Mouse (Mus musculus): ENCODE measurements around the gene Stac. TPM values are rescaled to one million over a fixed set of nuclear protein-coding genes. Genes with fewer than 3 reads are reported as not detected.

Stac gene
- polyA plus RNA-seq, 1 experiment from 2014 or later, result 7.2 TPM

DNA sequence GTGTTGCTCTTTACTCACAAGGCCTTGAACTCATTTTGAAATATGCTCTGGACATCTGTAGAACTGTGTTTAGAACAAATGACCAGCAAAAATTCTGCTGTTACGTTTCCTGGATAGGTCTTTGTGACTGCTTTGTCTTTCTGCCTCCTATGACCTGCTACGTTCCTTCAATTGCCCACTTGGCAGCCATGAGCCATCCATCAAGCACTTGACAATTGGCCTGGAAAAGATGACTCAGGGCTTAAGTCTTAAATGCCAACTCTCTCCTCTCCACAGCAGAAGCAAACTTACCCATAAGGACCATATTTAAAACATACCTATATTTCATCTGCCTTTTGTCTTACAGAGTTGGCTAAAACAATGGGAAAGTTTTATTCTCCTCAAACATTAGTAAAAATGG is 10.0 kb upstream of the Stac start:
- ATAC-seq (ENCODE audit: low read depth), result no peak
- WGBS, result 36% methylated on average over 2 of the region's 2 CpGs

DNA sequence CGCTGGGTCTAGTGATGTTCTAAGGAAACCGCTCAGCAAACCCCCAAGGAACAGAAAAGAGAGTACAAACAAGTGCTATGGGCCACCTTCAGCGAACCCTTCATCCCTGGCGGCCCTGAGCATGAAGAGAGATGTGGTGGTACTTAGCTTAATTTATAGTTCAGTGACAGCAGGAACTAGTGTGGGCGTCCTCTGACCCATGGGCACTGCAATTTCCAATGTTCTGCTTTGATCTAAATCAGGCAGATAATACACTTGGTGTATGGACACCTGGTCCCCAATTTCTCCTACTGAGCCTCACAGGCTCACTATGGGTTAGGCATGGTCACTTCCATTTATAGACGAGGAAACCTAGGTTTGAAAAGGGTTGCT is 322 bp upstream of the Stac start:
- H3K4me1 ChIP-seq (ENCODE audit: control insufficient read depth, insufficient read depth, low read length), result no peaks in the 10 kb centered on the region
- no peak overlapping the region for H3K27ac ChIP-seq (ENCODE audit: low read depth, low read length)
- H3K9me3 ChIP-seq (ENCODE audit: control insufficient read depth, low read length), result no peaks in the 10 kb centered on the region
- ATAC-seq (ENCODE audit: low read depth), result peak; percentile 14; the same call in 1 of the 2 replicates
- peak overlapping the region; percentile 57 for H3K9ac ChIP-seq (replicated peaks; ENCODE audit: low read depth, low read length)
- WGBS, result 2% methylated on average over 6 of the region's 6 CpGs
- no peaks in the 10 kb centered on the region for H3K27me3 ChIP-seq (ENCODE audit: control insufficient read depth, insufficient read depth, low read length)
- H3K4me2 ChIP-seq (ENCODE audit: low read depth, low read length), result peak overlapping the region; percentile 93
- no peaks in the 10 kb centered on the region for H3K36me3 ChIP-seq (ENCODE audit: control insufficient read depth, insufficient read depth, low read length)
- H3K4me3 ChIP-seq (ENCODE audit: low read depth, low read length), result peak overlapping the region; percentile 47

More for the DNA sequence above, 10.0 kb upstream of the Stac start:
- H3K9me3 ChIP-seq (ENCODE audit: control insufficient read depth, low read length), result no peaks in the 10 kb centered on the region
- H3K9ac ChIP-seq (replicated peaks; ENCODE audit: low read depth, low read length), result no peak overlapping the region
- no peak overlapping the region for H3K27ac ChIP-seq (ENCODE audit: low read depth, low read length)
- H3K4me3 ChIP-seq (ENCODE audit: low read depth, low read length), result no peak overlapping the region
- H3K36me3 ChIP-seq (ENCODE audit: control insufficient read depth, insufficient read depth, low read length), result no peaks in the 10 kb centered on the region
- H3K27me3 ChIP-seq (ENCODE audit: control insufficient read depth, insufficient read depth, low read length), result no peaks in the 10 kb centered on the region
- no peaks in the 10 kb centered on the region for H3K4me1 ChIP-seq (ENCODE audit: control insufficient read depth, insufficient read depth, low read length)
- no peak overlapping the region for H3K4me2 ChIP-seq (ENCODE audit: low read depth, low read length)

DNA sequence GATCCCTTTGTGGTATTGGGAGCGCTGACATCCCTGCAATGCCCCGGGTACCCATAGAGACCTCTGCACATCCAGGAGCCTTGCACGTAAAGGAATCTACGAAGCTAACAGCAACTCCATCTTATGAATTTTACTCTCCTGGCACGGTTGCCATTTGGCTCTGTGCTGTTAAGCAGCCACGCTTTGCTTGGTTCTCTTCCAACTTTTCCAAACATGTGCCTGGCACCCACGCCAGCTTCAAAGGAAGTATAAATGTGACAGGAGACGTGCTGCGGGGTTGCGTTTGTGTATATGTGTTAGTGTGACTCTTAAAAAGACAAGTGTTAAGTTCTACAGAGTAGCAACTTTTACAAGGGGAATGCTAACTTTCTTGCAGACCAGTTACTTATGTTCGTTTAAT is 1.0 kb downstream of the Stac start:
- Histone ChIP-seq H3K4me2 (ENCODE audit: low read depth, low read length) (no peak overlapping the region), H3K27me3 (ENCODE audit: control insufficient read depth, insufficient read depth, low read length) (no peaks in the 10 kb centered on the region)

DNA sequence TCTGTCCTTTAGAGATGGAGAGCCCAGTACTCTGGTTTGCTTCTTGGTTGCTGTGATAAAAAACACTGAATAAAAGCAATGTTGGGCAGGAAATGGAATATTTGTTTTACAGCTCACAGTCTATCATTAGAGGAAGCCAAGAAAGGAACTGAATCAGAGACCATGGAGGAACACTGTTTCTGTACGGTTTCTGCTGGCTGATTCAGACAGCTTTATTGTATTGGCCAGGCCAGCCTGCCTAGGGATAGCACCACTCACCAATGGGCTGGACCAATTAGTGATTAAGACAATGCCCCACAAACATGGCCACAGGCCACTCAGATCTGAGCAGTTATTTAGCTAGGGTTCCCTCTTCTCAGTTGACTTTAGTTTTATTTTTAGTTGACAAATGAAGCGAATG is 6.0 kb downstream of the Stac start:
- no peaks in the 10 kb centered on the region for H3K9me3 ChIP-seq (ENCODE audit: control insufficient read depth, low read length)
- no peak overlapping the region for H3K27ac ChIP-seq (ENCODE audit: low read depth, low read length)
- ATAC-seq (ENCODE audit: low read depth), result no peak
- H3K4me1 ChIP-seq (ENCODE audit: control insufficient read depth, insufficient read depth, low read length), result no peaks in the 10 kb centered on the region
- H3K4me2 ChIP-seq (ENCODE audit: low read depth, low read length), result no peak overlapping the region
- no peaks in the 10 kb centered on the region for H3K36me3 ChIP-seq (ENCODE audit: control insufficient read depth, insufficient read depth, low read length)
- H3K27me3 ChIP-seq (ENCODE audit: control insufficient read depth, insufficient read depth, low read length), result no peaks in the 10 kb centered on the region
- H3K9ac ChIP-seq (replicated peaks; ENCODE audit: low read depth, low read length), result no peak overlapping the region
- H3K4me3 ChIP-seq (ENCODE audit: low read depth, low read length), result no peak overlapping the region
- 80% methylated on average over 2 of the region's 2 CpGs for WGBS

More for the DNA sequence above, 1.0 kb downstream of the Stac start:
- no peaks in the 10 kb centered on the region for H3K4me1 ChIP-seq (ENCODE audit: control insufficient read depth, insufficient read depth, low read length)
- peak overlapping the region; percentile 47; the same call in 1 of the 2 replicates for H3K4me3 ChIP-seq (ENCODE audit: low read depth, low read length)
- H3K36me3 ChIP-seq (ENCODE audit: control insufficient read depth, insufficient read depth, low read length), result no peaks in the 10 kb centered on the region
- ATAC-seq (ENCODE audit: low read depth), result no peak
- 84% methylated on average over 11 of the region's 11 CpGs for WGBS
- no peak overlapping the region for H3K27ac ChIP-seq (ENCODE audit: low read depth, low read length)
- no peak overlapping the region for H3K9ac ChIP-seq (replicated peaks; ENCODE audit: low read depth, low read length)
- H3K9me3 ChIP-seq (ENCODE audit: control insufficient read depth, low read length), result no peaks in the 10 kb centered on the region

DNA sequence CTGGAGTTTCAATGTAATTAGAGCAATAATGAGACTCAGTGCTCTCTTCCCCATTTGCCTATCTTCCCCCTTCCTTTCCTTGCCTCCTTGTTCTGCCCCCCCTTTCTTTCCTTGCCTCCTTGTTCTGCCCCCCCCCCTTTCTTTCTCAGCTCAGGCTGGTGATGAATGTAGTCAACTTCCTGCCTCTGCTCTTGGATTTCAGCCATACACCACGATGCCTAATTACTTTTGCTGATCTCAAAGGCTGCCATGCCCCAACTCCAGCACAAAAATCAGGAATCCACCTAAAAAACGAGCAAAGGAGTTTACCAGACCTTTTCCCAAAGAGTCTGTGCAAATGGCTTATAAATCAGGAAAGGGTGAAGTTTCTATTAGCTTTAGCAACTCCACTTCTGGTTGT is 10.6 kb downstream of the Stac start:
- Histone ChIP-seq H3K9ac (replicated peaks; ENCODE audit: low read depth, low read length) (no peak overlapping the region), H3K4me1 (ENCODE audit: control insufficient read depth, insufficient read depth, low read length) (no peaks in the 10 kb centered on the region), H3K27ac (ENCODE audit: low read depth, low read length) (no peak overlapping the region), H3K27me3 (ENCODE audit: control insufficient read depth, insufficient read depth, low read length) (no peaks in the 10 kb centered on the region), H3K4me3 (ENCODE audit: low read depth, low read length) (no peak overlapping the region), H3K36me3 (ENCODE audit: control insufficient read depth, insufficient read depth, low read length) (no peaks in the 10 kb centered on the region), H3K4me2 (ENCODE audit: low read depth, low read length) (no peak overlapping the region), H3K9me3 (ENCODE audit: control insufficient read depth, low read length) (no peaks in the 10 kb centered on the region)
- WGBS, result 26% methylated on average over 2 of the region's 2 CpGs
- ATAC-seq (ENCODE audit: low read depth), result no peak

DNA sequence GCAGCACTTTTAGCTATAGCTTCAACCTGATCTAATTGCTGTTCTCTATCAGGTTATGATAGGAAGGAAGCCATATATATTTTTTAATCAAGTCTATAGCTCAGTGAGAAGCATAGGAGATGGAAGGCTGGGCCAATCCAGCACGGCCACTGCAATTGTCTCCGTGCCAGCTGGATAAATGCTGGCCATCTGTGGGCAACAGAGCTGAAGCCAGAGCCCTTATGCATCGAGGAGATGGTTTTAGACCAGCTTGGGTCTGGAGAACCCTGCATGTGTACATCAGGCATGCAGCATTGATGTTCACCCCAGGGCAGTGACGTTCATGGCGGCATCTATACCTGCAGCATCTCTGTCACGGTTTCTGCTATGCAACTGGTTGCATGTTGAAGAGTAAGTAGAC is 20.3 kb downstream of the Stac start:
- no peak overlapping the region for H3K4me3 ChIP-seq (ENCODE audit: low read depth, low read length)
- H3K9ac ChIP-seq (replicated peaks; ENCODE audit: low read depth, low read length), result no peak overlapping the region
- H3K27me3 ChIP-seq (ENCODE audit: control insufficient read depth, insufficient read depth, low read length), result no peaks in the 10 kb centered on the region
- no peaks in the 10 kb centered on the region for H3K36me3 ChIP-seq (ENCODE audit: control insufficient read depth, insufficient read depth, low read length)
- ATAC-seq (ENCODE audit: low read depth), result no peak
- WGBS, result 90% methylated on average over 6 of the region's 6 CpGs
- H3K4me1 ChIP-seq (ENCODE audit: control insufficient read depth, insufficient read depth, low read length), result no peaks in the 10 kb centered on the region
- no peak overlapping the region for H3K4me2 ChIP-seq (ENCODE audit: low read depth, low read length)
- H3K9me3 ChIP-seq (ENCODE audit: control insufficient read depth, low read length), result no peaks in the 10 kb centered on the region
- H3K27ac ChIP-seq (ENCODE audit: low read depth, low read length), result no peak overlapping the region

DNA sequence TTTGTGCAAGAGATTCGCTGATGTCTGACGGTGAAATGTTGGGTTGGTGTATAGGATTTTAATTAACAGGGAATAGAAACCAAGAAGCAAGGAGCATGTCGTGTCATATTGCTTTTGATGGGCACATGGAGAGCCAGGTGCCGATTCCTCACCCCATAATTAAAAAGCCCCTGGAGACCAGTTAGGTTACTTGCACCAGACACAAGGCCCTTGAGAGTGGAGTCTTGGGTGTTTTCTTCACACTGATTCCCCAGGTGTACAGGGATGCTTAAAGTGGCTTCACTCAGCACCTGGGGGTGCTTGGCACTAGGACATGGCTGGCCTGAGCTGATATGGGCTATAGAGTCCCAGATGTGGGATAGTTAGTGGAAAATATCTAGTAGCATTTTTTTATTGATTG is 35.1 kb downstream of the Stac start:
- H3K9ac ChIP-seq (replicated peaks; ENCODE audit: low read depth, low read length), result no peak overlapping the region
- no peak for ATAC-seq (ENCODE audit: low read depth)
- no peak overlapping the region for H3K27ac ChIP-seq (ENCODE audit: low read depth, low read length)
- H3K4me2 ChIP-seq (ENCODE audit: low read depth, low read length), result no peak overlapping the region
- no peak overlapping the region for H3K4me3 ChIP-seq (ENCODE audit: low read depth, low read length)
- no peaks in the 10 kb centered on the region for H3K27me3 ChIP-seq (ENCODE audit: control insufficient read depth, insufficient read depth, low read length)
- 81% methylated on average over 4 of the region's 4 CpGs for WGBS
- no peaks in the 10 kb centered on the region for H3K9me3 ChIP-seq (ENCODE audit: control insufficient read depth, low read length)
- no peaks in the 10 kb centered on the region for H3K4me1 ChIP-seq (ENCODE audit: control insufficient read depth, insufficient read depth, low read length)
- no peaks in the 10 kb centered on the region for H3K36me3 ChIP-seq (ENCODE audit: control insufficient read depth, insufficient read depth, low read length)

DNA sequence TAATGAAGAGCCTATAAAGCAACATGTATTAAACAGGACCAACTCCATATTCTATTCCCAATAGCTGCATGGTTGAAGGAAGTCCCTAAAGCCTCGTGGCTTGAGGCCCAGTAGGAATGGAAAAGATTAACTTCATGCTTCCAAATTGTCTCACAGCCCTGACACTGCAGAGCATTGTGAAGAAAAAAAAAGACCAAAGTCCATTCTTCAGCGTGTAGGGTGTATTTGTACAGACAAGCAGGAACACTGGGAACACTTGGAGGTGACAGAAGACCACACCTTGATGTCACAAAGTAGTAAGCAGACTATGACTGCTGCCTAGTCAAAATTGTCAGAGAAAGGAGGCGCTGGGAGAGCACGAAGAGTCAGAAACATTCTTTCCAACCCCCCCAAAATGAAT is 45.9 kb downstream of the Stac start:
- no peak for ATAC-seq (ENCODE audit: low read depth)
- Histone ChIP-seq H3K4me1 (ENCODE audit: control insufficient read depth, insufficient read depth, low read length) (no peaks in the 10 kb centered on the region), H3K27ac (ENCODE audit: low read depth, low read length) (no peak overlapping the region), H3K9ac (replicated peaks; ENCODE audit: low read depth, low read length) (no peak overlapping the region), H3K36me3 (ENCODE audit: control insufficient read depth, insufficient read depth, low read length) (no peaks in the 10 kb centered on the region), H3K9me3 (ENCODE audit: control insufficient read depth, low read length) (no peaks in the 10 kb centered on the region), H3K27me3 (ENCODE audit: control insufficient read depth, insufficient read depth, low read length) (no peaks in the 10 kb centered on the region), H3K4me3 (ENCODE audit: low read depth, low read length) (no peak overlapping the region), H3K4me2 (ENCODE audit: low read depth, low read length) (no peak overlapping the region)
- 85% methylated on average over 4 of the region's 4 CpGs for WGBS

DNA sequence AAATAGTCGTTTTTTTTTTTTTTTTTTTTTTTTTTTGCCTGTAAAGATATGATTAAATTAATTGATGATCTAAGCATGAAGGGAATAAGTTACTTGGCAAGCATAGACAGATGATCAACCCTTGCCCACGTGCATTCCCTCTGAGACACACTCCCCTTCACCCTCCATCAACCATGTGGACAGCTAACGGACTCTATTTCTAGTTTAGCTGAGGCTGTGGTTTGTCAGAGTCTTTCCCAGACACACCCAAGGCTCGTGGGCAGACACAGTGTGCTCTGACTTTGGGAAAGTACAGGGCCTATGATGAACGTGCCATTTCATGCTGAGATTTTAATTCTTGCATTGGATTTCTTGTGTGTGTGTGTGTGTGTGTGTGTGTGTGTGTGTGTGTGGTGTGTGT is 46.8 kb downstream of the Stac start:
- Histone ChIP-seq H3K4me2 (ENCODE audit: low read depth, low read length) (no peak overlapping the region), H3K27me3 (ENCODE audit: control insufficient read depth, insufficient read depth, low read length) (no peaks in the 10 kb centered on the region), H3K9ac (replicated peaks; ENCODE audit: low read depth, low read length) (no peak overlapping the region), H3K4me1 (ENCODE audit: control insufficient read depth, insufficient read depth, low read length) (no peaks in the 10 kb centered on the region), H3K9me3 (ENCODE audit: control insufficient read depth, low read length) (no peaks in the 10 kb centered on the region), H3K4me3 (ENCODE audit: low read depth, low read length) (no peak overlapping the region), H3K27ac (ENCODE audit: low read depth, low read length) (no peak overlapping the region), H3K36me3 (ENCODE audit: control insufficient read depth, insufficient read depth, low read length) (no peaks in the 10 kb centered on the region)
- ATAC-seq (ENCODE audit: low read depth), result no peak
- 77% methylated on average over 5 of the region's 5 CpGs for WGBS

DNA sequence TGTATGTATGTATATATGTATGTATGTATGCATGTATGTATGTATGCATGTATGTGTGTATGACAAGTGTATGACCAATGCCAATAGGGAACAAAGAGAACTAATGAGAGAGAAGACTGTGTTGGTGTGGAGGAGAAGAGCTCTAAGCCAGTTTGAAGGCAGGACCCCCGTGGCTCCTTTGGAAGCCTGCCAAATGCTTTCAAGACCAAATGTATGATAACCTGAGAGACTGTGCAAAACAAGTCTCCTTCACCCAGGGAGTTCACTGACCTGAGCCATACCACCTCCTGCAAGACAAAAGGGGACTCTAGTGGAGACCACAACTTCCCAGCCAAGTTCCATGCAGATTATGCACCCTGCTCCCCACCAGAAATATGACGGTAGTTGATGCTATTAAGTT is 52.5 kb downstream of the Stac start:
- H3K4me1 ChIP-seq (ENCODE audit: control insufficient read depth, insufficient read depth, low read length), result no peaks in the 10 kb centered on the region
- no peaks in the 10 kb centered on the region for H3K27me3 ChIP-seq (ENCODE audit: control insufficient read depth, insufficient read depth, low read length)
- H3K27ac ChIP-seq (ENCODE audit: low read depth, low read length), result no peak overlapping the region

More for the DNA sequence above, 52.5 kb downstream of the Stac start:
- Histone ChIP-seq H3K4me2 (ENCODE audit: low read depth, low read length) (no peak overlapping the region), H3K9ac (replicated peaks; ENCODE audit: low read depth, low read length) (no peak overlapping the region), H3K9me3 (ENCODE audit: control insufficient read depth, low read length) (no peaks in the 10 kb centered on the region), H3K36me3 (ENCODE audit: control insufficient read depth, insufficient read depth, low read length) (no peaks in the 10 kb centered on the region), H3K4me3 (ENCODE audit: low read depth, low read length) (no peak overlapping the region)
- no peak for ATAC-seq (ENCODE audit: low read depth)
- 65% methylated on average over 2 of the region's 2 CpGs for WGBS

Data from neural tube, embryonic 14.5 days (tissue).